Mouse (Mus musculus): ENCODE data around the gene Lrrc28. TPM values are rescaled to one million over a fixed set of nuclear protein-coding genes. Genes with fewer than 3 reads are reported as not detected.

The Lrrc28 gene
- polyA plus RNA-seq, 1 experiment from 2014 or later, result 13.4 TPM

DNA sequence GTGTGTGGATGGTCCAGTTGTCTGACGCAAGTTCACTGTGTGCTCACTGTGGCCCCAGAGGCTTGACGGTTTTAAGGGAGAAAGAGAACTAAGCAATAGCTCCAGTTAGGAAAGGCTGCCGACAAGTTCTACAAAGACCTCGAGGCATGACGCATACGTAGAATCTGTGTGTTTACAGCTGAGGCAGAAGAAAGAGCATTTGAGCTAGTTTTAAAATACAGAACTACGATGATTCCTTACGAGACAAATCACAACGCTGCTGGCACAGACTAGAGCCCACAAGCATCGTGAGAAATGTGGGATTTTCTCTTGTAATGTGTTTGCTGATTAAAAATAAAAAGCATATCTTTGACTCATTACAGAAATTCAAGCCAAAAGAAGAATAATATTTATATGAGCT is 125.1 kb downstream of the Lrrc28 start:
- Histone ChIP-seq H3K27me3 (replicated peaks; ENCODE audit: insufficient read depth, low read length) (no peaks in the 10 kb centered on the region), H3K36me3 (ENCODE audit: insufficient read depth, low read length) (no peaks in the 10 kb centered on the region), H3K9me3 (ENCODE audit: low read length) (no peaks in the 10 kb centered on the region), H3K9ac (replicated peaks; ENCODE audit: low read depth) (no peak overlapping the region), H3K4me3 (ENCODE audit: low read depth, low read length) (no peak overlapping the region), H3K27ac (ENCODE audit: low read length) (no peak overlapping the region), H3K4me1 (ENCODE audit: insufficient read depth, low read depth, low read length) (no peaks in the 10 kb centered on the region), H3K4me2 (replicated peaks; ENCODE audit: low read depth, low read length) (no peak overlapping the region)
- no peak for DNase-seq (ENCODE audit: low spot score)
- no peak for TF ChIP-seq CTCF (IDR thresholded peaks at IDR 0.05)
- no peak for TF ChIP-seq EP300 (IDR thresholded peaks at IDR 0.05)
- no peak for ATAC-seq
- WGBS, result 80% methylated on average over 10 of the region's 10 CpGs

GRCm38 (mm10) chr7:67515621-67516020 is 129.4 kb downstream of the Lrrc28 start:
- H3K27ac ChIP-seq (ENCODE audit: low read length), result no peak overlapping the region
- no peaks in the 10 kb centered on the region; the same call in 1 of the 2 replicates for H3K4me1 ChIP-seq (ENCODE audit: insufficient read depth, low read depth, low read length)
- ATAC-seq (no peak), DNase-seq (ENCODE audit: low spot score) (no peak)
- H3K36me3 ChIP-seq (ENCODE audit: insufficient read depth, low read length), result no peaks in the 10 kb centered on the region
- WGBS, result 88% methylated on average over 9 of the region's 9 CpGs
- no peak overlapping the region for H3K4me2 ChIP-seq (replicated peaks; ENCODE audit: low read depth, low read length)
- no peaks in the 10 kb centered on the region for H3K27me3 ChIP-seq (replicated peaks; ENCODE audit: insufficient read depth, low read length)
- H3K4me3 ChIP-seq (ENCODE audit: low read depth, low read length), result no peak overlapping the region
- TF ChIP-seq CTCF (IDR thresholded peaks at IDR 0.05) (no peak), EP300 (IDR thresholded peaks at IDR 0.05) (no peak)
- H3K9me3 ChIP-seq (ENCODE audit: low read length), result no peaks in the 10 kb centered on the region
- H3K9ac ChIP-seq (replicated peaks; ENCODE audit: low read depth), result no peak overlapping the region

DNA sequence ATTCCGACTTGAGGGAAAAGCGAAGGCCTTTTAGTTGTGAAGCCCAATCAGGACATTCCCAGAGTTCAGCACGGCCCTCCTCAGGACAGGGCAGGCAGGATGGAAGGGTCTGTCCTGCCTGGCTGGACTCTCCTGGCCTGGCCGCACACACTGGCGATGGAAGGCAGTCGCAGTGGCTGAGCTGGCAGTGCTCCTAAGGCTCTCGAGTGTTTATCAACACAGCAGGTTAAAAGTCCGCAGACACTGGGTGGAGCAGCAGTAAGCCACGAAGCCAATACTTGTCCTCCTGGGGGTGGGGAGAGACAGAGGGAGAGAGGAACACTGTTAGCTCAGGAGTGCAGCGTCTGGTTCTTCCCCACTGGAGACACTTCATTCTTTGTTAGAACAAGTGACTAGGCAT is 130.2 kb downstream of the Lrrc28 start:
- no peak overlapping the region; the same call in 1 of the 2 replicates for H3K4me2 ChIP-seq (replicated peaks; ENCODE audit: low read depth, low read length)
- H3K4me1 ChIP-seq (ENCODE audit: insufficient read depth, low read depth, low read length), result no peaks in the 10 kb centered on the region; the same call in 1 of the 2 replicates
- DNase-seq (ENCODE audit: low spot score) (peak; percentile 71), ATAC-seq (peak; percentile 87)
- H3K9me3 ChIP-seq (ENCODE audit: low read length), result no peaks in the 10 kb centered on the region
- 18% methylated on average over 10 of the region's 10 CpGs for WGBS
- H3K4me3 ChIP-seq (ENCODE audit: low read depth, low read length), result no peak overlapping the region
- TF ChIP-seq CTCF (IDR thresholded peaks at IDR 0.05) (peak; percentile 38), EP300 (IDR thresholded peaks at IDR 0.05) (no peak)
- H3K27ac ChIP-seq (ENCODE audit: low read length), result 0 out of 2 replicates have a peak overlapping the region, but pooled peaks have one; percentile 11
- H3K9ac ChIP-seq (replicated peaks; ENCODE audit: low read depth), result no peak overlapping the region
- no peaks in the 10 kb centered on the region for H3K36me3 ChIP-seq (ENCODE audit: insufficient read depth, low read length)
- H3K27me3 ChIP-seq (replicated peaks; ENCODE audit: insufficient read depth, low read length), result no peaks in the 10 kb centered on the region

- TF ChIP-seq CTCF (IDR thresholded peaks at IDR 0.05) (no peak), EP300 (IDR thresholded peaks at IDR 0.05) (no peak)
- Histone ChIP-seq H3K27ac (ENCODE audit: low read length) (0 out of 2 replicates have a peak overlapping the region, but pooled peaks have one; percentile 11), H3K27me3 (replicated peaks; ENCODE audit: insufficient read depth, low read length) (no peaks in the 10 kb centered on the region), H3K9ac (replicated peaks; ENCODE audit: low read depth) (no peak overlapping the region), H3K4me1 (ENCODE audit: insufficient read depth, low read depth, low read length) (no peaks in the 10 kb centered on the region; the same call in 1 of the 2 replicates), H3K4me2 (replicated peaks; ENCODE audit: low read depth, low read length) (no peak overlapping the region), H3K4me3 (ENCODE audit: low read depth, low read length) (no peak overlapping the region), H3K9me3 (ENCODE audit: low read length) (no peaks in the 10 kb centered on the region), H3K36me3 (ENCODE audit: insufficient read depth, low read length) (no peaks in the 10 kb centered on the region)
- ATAC-seq (peak; percentile 77), DNase-seq (ENCODE audit: low spot score) (peak; percentile 76)
- 39% methylated on average over 4 of the region's 4 CpGs for WGBS
These were observed 130.7 kb downstream of the Lrrc28 start for GRCm38 (mm10) chr7:67514380-67514779.

GRCm38 (mm10) chr7:67513656-67514055 is 131.4 kb downstream of the Lrrc28 start:
- no peak overlapping the region for H3K27ac ChIP-seq (ENCODE audit: low read length)
- H3K27me3 ChIP-seq (replicated peaks; ENCODE audit: insufficient read depth, low read length), result no peaks in the 10 kb centered on the region
- 85% methylated on average over 4 of the region's 4 CpGs for WGBS
- DNase-seq (ENCODE audit: low spot score) (no peak), ATAC-seq (no peak)
- no peaks in the 10 kb centered on the region; the same call in 1 of the 2 replicates for H3K4me1 ChIP-seq (ENCODE audit: insufficient read depth, low read depth, low read length)
- TF ChIP-seq CTCF (IDR thresholded peaks at IDR 0.05) (no peak), EP300 (IDR thresholded peaks at IDR 0.05) (no peak)
- H3K36me3 ChIP-seq (ENCODE audit: insufficient read depth, low read length), result no peaks in the 10 kb centered on the region
- no peak overlapping the region for H3K9ac ChIP-seq (replicated peaks; ENCODE audit: low read depth)
- H3K4me3 ChIP-seq (ENCODE audit: low read depth, low read length), result no peak overlapping the region
- no peaks in the 10 kb centered on the region for H3K9me3 ChIP-seq (ENCODE audit: low read length)
- no peak overlapping the region for H3K4me2 ChIP-seq (replicated peaks; ENCODE audit: low read depth, low read length)

GRCm38 (mm10) chr7:67511606-67512005 is 133.5 kb downstream of the Lrrc28 start:
- Histone ChIP-seq H3K4me1 (ENCODE audit: insufficient read depth, low read depth, low read length) (no peaks in the 10 kb centered on the region; the same call in 1 of the 2 replicates), H3K36me3 (ENCODE audit: insufficient read depth, low read length) (no peaks in the 10 kb centered on the region), H3K4me2 (replicated peaks; ENCODE audit: low read depth, low read length) (no peak overlapping the region), H3K9ac (replicated peaks; ENCODE audit: low read depth) (no peak overlapping the region), H3K4me3 (ENCODE audit: low read depth, low read length) (no peak overlapping the region), H3K27me3 (replicated peaks; ENCODE audit: insufficient read depth, low read length) (no peaks in the 10 kb centered on the region), H3K27ac (ENCODE audit: low read length) (no peak overlapping the region), H3K9me3 (ENCODE audit: low read length) (no peaks in the 10 kb centered on the region)
- ATAC-seq, result no peak
- TF ChIP-seq CTCF (IDR thresholded peaks at IDR 0.05) (no peak), EP300 (IDR thresholded peaks at IDR 0.05) (no peak)
- WGBS, result 75% methylated on average over 7 of the region's 7 CpGs
- no peak for DNase-seq (ENCODE audit: low spot score)
